8 mouse cellular contexts compared by ENCODE assay signal in the genomic region with DNA sequence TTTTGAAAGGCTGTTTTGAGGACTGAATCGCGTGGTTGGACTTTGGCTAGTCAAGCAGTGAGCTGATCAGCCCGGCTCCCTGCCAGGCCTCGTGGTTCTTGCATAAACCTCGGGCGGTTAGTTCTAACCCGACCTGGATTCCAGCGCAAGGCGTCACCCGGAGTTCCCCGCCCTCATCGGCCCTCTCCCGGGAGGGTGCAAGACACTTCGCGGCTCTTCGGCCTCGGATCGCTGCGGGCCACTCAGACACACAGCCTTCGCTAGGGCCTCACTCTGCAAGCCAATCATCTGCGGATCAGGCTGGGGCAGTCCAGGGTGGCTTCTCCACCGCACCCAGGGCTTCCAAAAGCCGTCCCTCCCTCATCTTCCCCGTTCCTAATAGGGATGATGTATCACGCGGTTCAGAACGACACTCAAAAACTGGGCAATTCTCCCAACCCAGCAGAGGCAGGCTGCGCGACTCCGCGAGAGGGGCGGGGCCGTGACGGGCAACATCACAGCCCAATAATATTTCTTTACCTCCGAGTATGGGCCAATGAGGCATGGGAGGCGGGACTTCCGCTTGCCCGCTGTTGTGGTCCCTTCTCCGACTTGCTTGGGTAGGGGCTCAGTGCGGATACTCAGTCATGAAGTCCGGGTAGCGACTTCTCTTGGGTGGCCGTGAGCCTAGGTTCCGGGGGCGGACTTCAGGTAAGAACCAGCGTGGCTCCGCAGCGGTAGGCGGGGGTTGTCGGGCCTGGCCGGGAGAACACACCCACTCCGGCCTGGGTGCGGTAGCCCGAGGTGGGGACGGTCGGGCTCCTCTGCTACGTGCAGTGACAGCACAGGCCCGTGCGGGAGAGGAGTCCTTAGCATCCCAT. TPM values are rescaled to one million over a fixed set of nuclear protein-coding genes. Genes with fewer than 3 reads are reported as not detected.
DNase-seq lines count a peak whose midpoint lies in the region; ATAC-seq lines count a peak whose summit lies in the region.

A gene (plus strand): TSS at position 552 of the 860 bp plus-strand sequence.

- peak; percentile 98 for DNase-seq in adipocyte (ENCODE audit: low spot score)
- peak; percentile 97 for DNase-seq in embryo, embryonic 10 days (ENCODE audit: low spot score)
- DNase-seq in gastrocnemius, postnatal 10 days = peak; percentile 95
- DNase-seq in induced T-regulatory cell, adult 2 months (ENCODE audit: low read depth) = peak; percentile 94
- DNase-seq in left cerebral cortex, adult 9 months (ENCODE audit: low spot score in 2 of 2) = peak; percentile 94 to 98
- DNase-seq in right cerebral cortex, postnatal 14 days = peak; percentile 96
- peak; percentile 96 to 98 for DNase-seq in urinary bladder, postnatal 36 days (ENCODE audit: low spot score in 2 of 2)

- peak; percentile 88 for ATAC-seq in megakaryocyte progenitor cell, adult 5-6 weeks (replicated peaks; ENCODE audit: poor library complexity)

RNA-seq across cellular contexts. Expression of the gene that starts here (rescaled TPM):
- total RNA-seq in gastrocnemius, postnatal 10 days (2021) = 10 to 100 TPM; 35.1 to 36.8 TPM
- 56.9 and 60.7 TPM in 2 replicates for total RNA-seq in megakaryocyte progenitor cell, adult 5-6 weeks (2015)
- 44.1 and 50.4 TPM in 2 replicates for total RNA-seq in megakaryocyte progenitor cell, adult 5-6 weeks (2017)

Comparison
In these comparisons a context has a peak if more than half of its experiments do, and no peak if none do; other contexts are left out.
1. Peak in every context shown above with its lines: DNase-seq and ATAC-seq.